Mouse (Mus musculus) layer of hippocampus, postnatal 36 days (tissue): Measurements from ENCODE around the gene Slc25a15. TPM values are rescaled to one million over a fixed set of nuclear protein-coding genes. Genes with fewer than 3 reads are reported as not detected.
A peak's percentile ranks its signal among the peaks of the same experiment; 100 is the strongest.

Experiments used
- DNase-seq, 2 experiments: peaks; one replicate each; pipeline ENCODE4 v3.0.0; 2022
- total RNA-seq, 2 experiments: library from RNA; stranded (reverse); gene quantifications; 2 replicates each; pipeline ENCODE4 v1.2.3; 2021

Gene Slc25a15
- total RNA-seq, result 10 to 100 TPM; 11.6 to 12.8 TPM

GRCm38 (mm10) chr8:22398142-22398951 is at the start of gene Slc25a15:
TSS of gene Slc25a15 (minus strand) at chr8:22398597.
- DNase-seq, result peak; percentile 89 to 90

- no peak for DNase-seq
These were observed 13.6 kb upstream of the Slc25a15 start for GRCm38 (mm10) chr8:22411971-22412370.

- DNase-seq, result peak; percentile 81 to 85
These were observed 12.9 kb upstream of the Slc25a15 start, which contains the start of gene Mrps31 for GRCm38 (mm10) chr8:22411282-22411702. TSS of gene Mrps31 (plus strand) at chr8:22411361.

GRCm38 (mm10) chr8:22410688-22411281 is 12.4 kb upstream of the Slc25a15 start:
- no peak for DNase-seq

GRCm38 (mm10) chr8:22405733-22406132 is 7.3 kb upstream of the Slc25a15 start:
- DNase-seq, result no peak

- no peak for DNase-seq
These were observed 4.8 kb upstream of the Slc25a15 start for GRCm38 (mm10) chr8:22403235-22403634.

- no peak for DNase-seq
These were observed 2.2 kb upstream of the Slc25a15 start for GRCm38 (mm10) chr8:22400593-22400992.

GRCm38 (mm10) chr8:22399285-22399880 is 986 bp upstream of the Slc25a15 start:
- no peak for DNase-seq

GRCm38 (mm10) chr8:22397811-22398141 is 621 bp downstream of the Slc25a15 start:
- DNase-seq, result no peak

- no peak for DNase-seq
These were observed 3.1 kb downstream of the Slc25a15 start for GRCm38 (mm10) chr8:22395256-22395655.

- no peak for DNase-seq
These were observed 3.9 kb downstream of the Slc25a15 start for GRCm38 (mm10) chr8:22394471-22394870.

- no peak for DNase-seq
These were observed 7.5 kb downstream of the Slc25a15 start for GRCm38 (mm10) chr8:22390766-22391463.

- no peak for DNase-seq
These were observed 8.5 kb downstream of the Slc25a15 start for GRCm38 (mm10) chr8:22389874-22390273.

GRCm38 (mm10) chr8:22385158-22385557 is 13.2 kb downstream of the Slc25a15 start:
- DNase-seq, result no peak

GRCm38 (mm10) chr8:22382824-22383595 is 15.4 kb downstream of the Slc25a15 start:
- no peak for DNase-seq

- DNase-seq, result no peak
These were observed 17.5 kb downstream of the Slc25a15 start for GRCm38 (mm10) chr8:22380934-22381333.

- DNase-seq, result no peak
These were observed 21.5 kb downstream of the Slc25a15 start for GRCm38 (mm10) chr8:22376903-22377302.

GRCm38 (mm10) chr8:22376311-22376710 is 22.1 kb downstream of the Slc25a15 start:
- DNase-seq, result no peak

GRCm38 (mm10) chr8:22359882-22360281 is 38.5 kb downstream of the Slc25a15 start:
- no peak for DNase-seq

GRCm38 (mm10) chr8:22359359-22359758 is 39.0 kb downstream of the Slc25a15 start:
- no peak for DNase-seq

- no peak for DNase-seq
These were observed 63.0 kb downstream of the Slc25a15 start for GRCm38 (mm10) chr8:22335426-22335825.
